Mouse (Mus musculus): ENCODE measurements around the gene Mybphl. TPM values are rescaled to one million over a fixed set of nuclear protein-coding genes. Genes with fewer than 3 reads are reported as not detected.

Gene Mybphl
- polyA plus RNA-seq, 1 experiment = 0.12 TPM

- Histone ChIP-seq H3K4me3 (ENCODE audit: control insufficient read depth, low read depth, low read length) (no peak overlapping the region), H3K27me3 (ENCODE audit: control insufficient read depth, insufficient read depth, low read length) (no peaks in the 10 kb centered on the region), H3K4me1 (ENCODE audit: control insufficient read depth, insufficient read depth, low read length) (peaks cover 20% of the 10 kb centered on the region), H3K36me3 (ENCODE audit: control insufficient read depth, insufficient read depth, low read length) (no peaks in the 10 kb centered on the region), H3K27ac (ENCODE audit: control insufficient read depth, insufficient read depth, low read depth, low read length) (no peak overlapping the region)
- TF ChIP-seq POLR2A (IDR thresholded peaks at IDR 0.05; ENCODE audit: control insufficient read depth, low read depth, low read length) = no peak
- no peak for TF ChIP-seq CTCF (IDR thresholded peaks at IDR 0.05; ENCODE audit: control insufficient read depth, insufficient read depth, insufficient replicate concordance, low read depth, low read length)
These were observed 45.1 kb downstream of the Mybphl start for GRCm38 (mm10) chr3:108409656-108410358.

- H3K4me3 ChIP-seq (ENCODE audit: control insufficient read depth, low read depth, low read length) = no peak overlapping the region
- H3K4me1 ChIP-seq (ENCODE audit: control insufficient read depth, insufficient read depth, low read length) = peaks cover 23% of the 10 kb centered on the region
- H3K36me3 ChIP-seq (ENCODE audit: control insufficient read depth, insufficient read depth, low read length) = no peaks in the 10 kb centered on the region
- H3K27me3 ChIP-seq (ENCODE audit: control insufficient read depth, insufficient read depth, low read length) = no peaks in the 10 kb centered on the region
- no peak overlapping the region for H3K27ac ChIP-seq (ENCODE audit: control insufficient read depth, insufficient read depth, low read depth, low read length)
- TF ChIP-seq POLR2A (IDR thresholded peaks at IDR 0.05; ENCODE audit: control insufficient read depth, low read depth, low read length) (no peak), CTCF (IDR thresholded peaks at IDR 0.05; ENCODE audit: control insufficient read depth, insufficient read depth, insufficient replicate concordance, low read depth, low read length) (no peak)
These were observed 45.6 kb downstream of the Mybphl start for GRCm38 (mm10) chr3:108410359-108410714.

GRCm38 (mm10) chr3:108411026-108411753 lies 46.5 kb downstream of the Mybphl start:
- peaks cover 27% of the 10 kb centered on the region for H3K4me1 ChIP-seq (ENCODE audit: control insufficient read depth, insufficient read depth, low read length)
- H3K27ac ChIP-seq (ENCODE audit: control insufficient read depth, insufficient read depth, low read depth, low read length) = no peak overlapping the region
- TF ChIP-seq POLR2A (IDR thresholded peaks at IDR 0.05; ENCODE audit: control insufficient read depth, low read depth, low read length) (no peak), CTCF (IDR thresholded peaks at IDR 0.05; ENCODE audit: control insufficient read depth, insufficient read depth, insufficient replicate concordance, low read depth, low read length) (no peak)
- H3K4me3 ChIP-seq (ENCODE audit: control insufficient read depth, low read depth, low read length) = no peak overlapping the region
- no peaks in the 10 kb centered on the region for H3K36me3 ChIP-seq (ENCODE audit: control insufficient read depth, insufficient read depth, low read length)
- H3K27me3 ChIP-seq (ENCODE audit: control insufficient read depth, insufficient read depth, low read length) = no peaks in the 10 kb centered on the region

GRCm38 (mm10) chr3:108411754-108412121 lies 47.0 kb downstream of the Mybphl start:
- H3K36me3 ChIP-seq (ENCODE audit: control insufficient read depth, insufficient read depth, low read length) = no peaks in the 10 kb centered on the region
- no peaks in the 10 kb centered on the region for H3K27me3 ChIP-seq (ENCODE audit: control insufficient read depth, insufficient read depth, low read length)
- no peak overlapping the region for H3K4me3 ChIP-seq (ENCODE audit: control insufficient read depth, low read depth, low read length)
- TF ChIP-seq CTCF (IDR thresholded peaks at IDR 0.05; ENCODE audit: control insufficient read depth, insufficient read depth, insufficient replicate concordance, low read depth, low read length) = no peak
- no peak for TF ChIP-seq POLR2A (IDR thresholded peaks at IDR 0.05; ENCODE audit: control insufficient read depth, low read depth, low read length)
- H3K27ac ChIP-seq (ENCODE audit: control insufficient read depth, insufficient read depth, low read depth, low read length) = no peak overlapping the region
- peaks cover 26% of the 10 kb centered on the region for H3K4me1 ChIP-seq (ENCODE audit: control insufficient read depth, insufficient read depth, low read length)

- Histone ChIP-seq H3K27ac (ENCODE audit: control insufficient read depth, insufficient read depth, low read depth, low read length) (no peak overlapping the region), H3K27me3 (ENCODE audit: control insufficient read depth, insufficient read depth, low read length) (no peaks in the 10 kb centered on the region), H3K4me3 (ENCODE audit: control insufficient read depth, low read depth, low read length) (no peak overlapping the region), H3K4me1 (ENCODE audit: control insufficient read depth, insufficient read depth, low read length) (peaks cover 21% of the 10 kb centered on the region), H3K36me3 (ENCODE audit: control insufficient read depth, insufficient read depth, low read length) (no peaks in the 10 kb centered on the region)
- TF ChIP-seq POLR2A (IDR thresholded peaks at IDR 0.05; ENCODE audit: control insufficient read depth, low read depth, low read length) = no peak; the same call in 1 of the 2 replicates
- no peak for TF ChIP-seq CTCF (IDR thresholded peaks at IDR 0.05; ENCODE audit: control insufficient read depth, insufficient read depth, insufficient replicate concordance, low read depth, low read length)
These were observed 49.1 kb downstream of the Mybphl start for GRCm38 (mm10) chr3:108413634-108414360.

GRCm38 (mm10) chr3:108414857-108415830 lies 50.4 kb downstream of the Mybphl start, which contains the start of gene Celsr2:
Gene Celsr2, minus strand, starts transcription at chr3:108415552.
- Histone ChIP-seq H3K4me3 (ENCODE audit: control insufficient read depth, low read depth, low read length) (peak within 1 kb of the TSS; percentile 77), H3K4me1 (ENCODE audit: control insufficient read depth, insufficient read depth, low read length) (peaks cover 21% of the 10 kb centered on the region), H3K27ac (ENCODE audit: control insufficient read depth, insufficient read depth, low read depth, low read length) (no peak within 1 kb of the TSS; the same call in 1 of the 2 replicates), H3K27me3 (ENCODE audit: control insufficient read depth, insufficient read depth, low read length) (no peaks in the 10 kb centered on the region), H3K36me3 (ENCODE audit: control insufficient read depth, insufficient read depth, low read length) (no peaks in the 10 kb centered on the region)
- TF ChIP-seq POLR2A (IDR thresholded peaks at IDR 0.05; ENCODE audit: control insufficient read depth, low read depth, low read length) = no peak
- no peak for TF ChIP-seq CTCF (IDR thresholded peaks at IDR 0.05; ENCODE audit: control insufficient read depth, insufficient read depth, insufficient replicate concordance, low read depth, low read length)
